Mouse (Mus musculus) spleen, adult 2 months (tissue): ENCODE data around the gene Aldh1l1. TPM values are rescaled to one million over a fixed set of nuclear protein-coding genes. Genes with fewer than 3 reads are reported as not detected.

Experiments
- DNase-seq, 2 experiments: peaks; one replicate each; pipeline versions ENCODE4 v3.0.0 to v3.0.0-alpha.2; 2012 to 2021; ENCODE audit warnings: low spot score in 2 of 2, low read depth in 1 of 2
- H3K27ac ChIP-seq: fragments of 200-500 bp; 2 replicates; pipeline ENCODE4 v1.5.1; 2012; ENCODE audit warnings: low read length, inconsistent platforms; ENCODE audit not compliant: insufficient read depth
- H3K27me3 ChIP-seq: fragments of 200-500 bp; 2 replicates; pipeline ENCODE4 v1.6.1; 2012; ENCODE audit warnings: mild to moderate bottlenecking, moderate library complexity, low read length, inconsistent platforms; ENCODE audit not compliant: control insufficient read depth, insufficient read depth
- H3K36me3 ChIP-seq: fragments of 200-500 bp; 2 replicates; pipeline ENCODE4 v1.6.1; 2012; ENCODE audit warnings: mild to moderate bottlenecking, low read length, inconsistent platforms; ENCODE audit not compliant: control insufficient read depth, insufficient read depth
- H3K4me1 ChIP-seq: fragments of 200-500 bp; 2 replicates; pipeline ENCODE4 v1.6.1; 2011; ENCODE audit warnings: inconsistent platforms; ENCODE audit not compliant: control insufficient read depth, insufficient read depth, insufficient read length
- H3K4me3 ChIP-seq: fragments of 200-500 bp; 2 replicates; pipeline ENCODE4 v1.5.1; 2011; ENCODE audit warnings: mild to moderate bottlenecking, inconsistent platforms; ENCODE audit not compliant: insufficient read depth, insufficient read length; ENCODE audit errors: extremely low read depth
- CTCF ChIP-seq: fragments of 200-500 bp; IDR thresholded peaks from 2 replicates; pipeline ENCODE4 v1.5.1; 2011; ENCODE audit warnings: mild to moderate bottlenecking, inconsistent platforms; ENCODE audit not compliant: insufficient read depth, insufficient read length, insufficient replicate concordance; ENCODE audit errors: extremely low read depth
- POLR2A ChIP-seq: fragments of 200-500 bp; IDR thresholded peaks from 2 replicates; pipeline ENCODE4 v1.6.1; 2011; ENCODE audit warnings: low read depth, low read length, inconsistent platforms
- WGBS: fragments of 180-500 bp; shearing (Covaris S2); methylation state at CpG from one replicate; pipeline ENCODE4 v1.1.7; 2018; 5-methylcytosine and 5-hydroxymethylcytosine counted together
- polyA plus RNA-seq: library from polyadenylated mRNA; depleted of rRNA; stranded (reverse); fragments of >200 nt; gene quantifications from 2 replicates; pipeline ENCODE4 v1.2.3, GENCODE M21; 2012

The Aldh1l1 gene
- polyA plus RNA-seq, 1 experiment: 2.9 TPM

DNA sequence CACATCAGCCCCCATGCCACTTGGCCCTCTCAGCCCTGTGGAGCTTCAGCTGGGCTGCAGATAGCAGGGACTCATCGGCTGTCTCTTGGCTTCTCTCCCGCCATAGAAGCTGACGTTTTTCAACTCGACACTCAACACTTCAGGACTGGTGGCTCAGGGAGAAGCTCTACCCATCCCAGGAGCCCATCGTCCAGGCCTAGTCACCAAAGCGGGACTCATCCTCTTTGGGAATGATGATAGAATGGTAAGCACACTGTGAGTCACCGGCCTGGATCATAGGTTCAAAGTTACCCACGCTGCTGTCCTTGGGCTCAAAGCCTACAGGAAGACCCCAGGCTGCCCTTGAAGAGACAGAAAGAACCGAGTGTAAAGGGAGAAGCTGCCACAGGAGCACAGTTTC is 78.0 kb downstream of the Aldh1l1 start:
- Histone ChIP-seq H3K4me1 (no peaks in the 10 kb centered on the region), H3K27me3 (no peaks in the 10 kb centered on the region), H3K4me3 (no peak overlapping the region), H3K27ac (no peak overlapping the region), H3K36me3 (no peaks in the 10 kb centered on the region)
- no peak for DNase-seq
- TF ChIP-seq POLR2A: no peak
- no peak for TF ChIP-seq CTCF
- WGBS: 86% methylated on average over 9 of the region's 9 CpGs

- no peaks in the 10 kb centered on the region for H3K4me1 ChIP-seq
- H3K27ac ChIP-seq: no peak overlapping the region
- no peaks in the 10 kb centered on the region for H3K36me3 ChIP-seq
- no peaks in the 10 kb centered on the region for H3K27me3 ChIP-seq
- DNase-seq: no peak
- TF ChIP-seq POLR2A: no peak
- no peak for TF ChIP-seq CTCF
- H3K4me3 ChIP-seq: no peak overlapping the region
- 80% methylated on average over 13 of the region's 13 CpGs for WGBS
Observed at GRCm38 (mm10) chr6:90565357-90566215, 79.4 kb downstream of the Aldh1l1 start.

DNA sequence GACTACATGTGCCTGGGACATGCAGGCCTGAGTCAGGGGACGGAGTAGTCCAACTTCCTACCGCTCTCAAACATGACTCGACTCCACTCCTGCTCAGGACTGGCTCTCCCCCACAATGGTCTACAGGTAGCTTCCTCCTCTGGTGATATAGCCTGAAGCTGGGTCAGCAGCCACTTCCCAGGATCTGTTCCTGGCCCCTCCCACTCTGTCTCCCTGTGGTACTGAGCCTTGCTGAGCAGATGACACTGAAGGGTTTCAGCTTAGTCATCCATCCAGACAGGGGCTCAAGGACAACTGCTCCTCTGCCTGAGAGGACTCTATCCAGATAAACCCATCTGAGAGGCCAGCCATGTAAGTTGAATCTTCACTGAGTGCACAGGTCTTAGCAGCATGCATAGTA is 81.3 kb downstream of the Aldh1l1 start:
- Histone ChIP-seq H3K27me3 (no peaks in the 10 kb centered on the region), H3K4me3 (no peak overlapping the region), H3K27ac (no peak overlapping the region), H3K36me3 (no peaks in the 10 kb centered on the region), H3K4me1 (no peaks in the 10 kb centered on the region)
- TF ChIP-seq CTCF (no peak), POLR2A (no peak)
- WGBS: 80% methylated on average over 3 of the region's 3 CpGs
- no peak for DNase-seq

GRCm38 (mm10) chr6:90567928-90568327 is 81.7 kb downstream of the Aldh1l1 start:
- no peak overlapping the region for H3K27ac ChIP-seq
- H3K4me1 ChIP-seq: no peaks in the 10 kb centered on the region
- 80% methylated on average over 3 of the region's 3 CpGs for WGBS
- H3K27me3 ChIP-seq: no peaks in the 10 kb centered on the region
- no peak overlapping the region for H3K4me3 ChIP-seq
- TF ChIP-seq CTCF (no peak), POLR2A (no peak)
- H3K36me3 ChIP-seq: no peaks in the 10 kb centered on the region
- DNase-seq: no peak

GRCm38 (mm10) chr6:90568721-90569120 is 82.5 kb downstream of the Aldh1l1 start:
- Histone ChIP-seq H3K27me3 (no peaks in the 10 kb centered on the region), H3K27ac (no peak overlapping the region), H3K36me3 (no peaks in the 10 kb centered on the region), H3K4me3 (no peak overlapping the region), H3K4me1 (no peaks in the 10 kb centered on the region)
- no peak for TF ChIP-seq CTCF
- no peak for TF ChIP-seq POLR2A
- WGBS: 91% methylated on average over 4 of the region's 4 CpGs
- DNase-seq: no peak

DNA sequence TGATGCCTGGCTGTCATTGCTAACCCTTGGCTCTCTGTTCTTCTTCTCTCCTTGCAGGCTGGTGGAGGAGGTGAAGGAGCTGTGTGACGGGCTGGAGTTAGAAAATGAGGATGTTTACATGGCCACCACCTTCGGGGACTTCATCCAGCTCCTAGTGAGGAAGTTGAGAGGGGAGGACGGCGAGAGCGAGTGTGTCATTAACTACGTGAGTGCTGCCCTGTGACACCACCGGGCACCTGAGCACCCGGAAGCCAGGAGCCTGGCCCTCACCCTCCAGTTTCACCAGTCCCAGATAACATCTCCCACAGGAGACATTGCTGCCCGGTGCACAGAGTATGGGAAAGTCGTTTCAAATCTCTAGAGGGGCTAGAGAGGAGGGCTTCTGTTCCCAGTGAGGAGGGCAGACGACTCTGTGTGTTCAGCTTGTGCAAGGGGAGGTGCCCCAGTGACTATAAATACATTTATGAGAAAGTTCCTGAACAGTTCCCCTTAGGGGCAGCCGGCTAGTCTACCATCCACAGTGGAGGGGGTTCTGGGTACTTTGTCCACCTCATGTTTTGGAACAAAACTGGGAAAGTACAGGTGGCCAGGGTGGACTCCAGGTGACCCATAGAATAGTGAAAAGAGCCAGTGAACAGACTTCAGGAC is 83.6 kb downstream of the Aldh1l1 start:
- Histone ChIP-seq H3K4me1 (no peaks in the 10 kb centered on the region), H3K27ac (no peak overlapping the region), H3K4me3 (no peak overlapping the region), H3K27me3 (no peaks in the 10 kb centered on the region), H3K36me3 (no peaks in the 10 kb centered on the region)
- no peak for TF ChIP-seq POLR2A
- TF ChIP-seq CTCF: no peak
- DNase-seq: no peak
- 21% methylated on average over 12 of the region's 12 CpGs for WGBS

DNA sequence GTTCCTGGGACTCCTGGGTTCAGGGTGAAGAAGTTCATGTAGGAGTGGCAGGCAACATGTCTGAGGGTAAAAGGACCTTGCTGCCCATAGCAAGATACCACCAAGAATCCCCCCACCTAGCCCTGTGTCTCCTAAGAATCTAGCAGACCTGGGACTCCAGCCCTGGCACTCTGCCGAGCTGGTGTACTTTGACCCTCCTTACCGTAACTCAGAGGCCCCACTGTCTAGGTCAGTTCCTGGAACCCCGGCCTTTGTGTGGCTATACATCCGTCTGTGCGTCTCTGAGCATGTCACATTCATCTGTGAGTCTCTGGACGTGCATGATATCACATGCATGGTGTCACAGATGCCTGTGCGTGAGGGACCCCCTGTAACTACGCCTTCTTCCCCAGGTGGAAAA is 84.2 kb downstream of the Aldh1l1 start:
- Histone ChIP-seq H3K27ac (no peak overlapping the region), H3K4me3 (no peak overlapping the region), H3K36me3 (no peaks in the 10 kb centered on the region), H3K27me3 (no peaks in the 10 kb centered on the region), H3K4me1 (no peaks in the 10 kb centered on the region)
- WGBS: 80% methylated on average over 8 of the region's 8 CpGs
- TF ChIP-seq POLR2A (no peak), CTCF (no peak)
- no peak for DNase-seq
